Mouse (Mus musculus) liver, embryonic 13.5 days (tissue): ENCODE data around the gene Slc25a36. TPM values are rescaled to one million over a fixed set of nuclear protein-coding genes. Genes with fewer than 3 reads are reported as not detected.

ENCODE experiments used
- ATAC-seq: fragments of 200-750 bp; cut with Nextera tagmentation; 2 replicates; pipeline ENCODE4 v1.8.0; 2017; ENCODE audit warnings: low read depth, mild to moderate bottlenecking, moderate number of reproducible peaks, moderate library complexity
- DNase-seq: peaks from one replicate; pipeline ENCODE4 v3.0.0; 2022
- H3K27ac ChIP-seq: fragments of 300-500 bp; sonication (generic); 2 replicates; pipeline ENCODE4 v1.5.1; 2015; ENCODE audit warnings: moderate library complexity, mild to moderate bottlenecking, inconsistent platforms
- H3K27me3 ChIP-seq: fragments of 300-500 bp; sonication (generic); 2 replicates; pipeline ENCODE4 v1.6.1; 2015; ENCODE audit warnings: mild to moderate bottlenecking, inconsistent platforms
- H3K36me3 ChIP-seq: fragments of 300-500 bp; sonication (generic); 2 replicates; pipeline ENCODE4 v1.6.1; 2015; ENCODE audit warnings: mild to moderate bottlenecking, inconsistent platforms
- H3K4me1 ChIP-seq: fragments of 300-500 bp; sonication (generic); replicated peaks from 2 replicates; pipeline ENCODE4 v1.6.1; 2015; ENCODE audit warnings: inconsistent platforms
- H3K4me2 ChIP-seq: fragments of 300-500 bp; sonication (generic); 2 replicates; pipeline ENCODE4 v1.6.1; 2015; ENCODE audit warnings: inconsistent platforms, mild to moderate bottlenecking, moderate library complexity
- H3K4me3 ChIP-seq: fragments of 300-500 bp; sonication (generic); replicated peaks from 2 replicates; pipeline ENCODE4 v1.5.1; 2015; ENCODE audit warnings: mild to moderate bottlenecking, inconsistent platforms
- H3K9ac ChIP-seq: fragments of 300-500 bp; sonication (generic); 2 replicates; pipeline ENCODE4 v1.6.1; 2015; ENCODE audit warnings: mild to moderate bottlenecking, inconsistent platforms
- H3K9me3 ChIP-seq: fragments of 300-500 bp; sonication (generic); replicated peaks from 2 replicates; pipeline ENCODE4 v1.6.1; 2016; ENCODE audit warnings: inconsistent platforms
- WGBS: fragments of 180-500 bp; shearing (Covaris S2); methylation state at CpG from one replicate; pipeline ENCODE4 v1.1.7; 2015; ENCODE audit not compliant: insufficient replicate concordance; 5-methylcytosine and 5-hydroxymethylcytosine counted together
- polyA plus RNA-seq: library from polyadenylated mRNA; unstranded; fragments of >200 nt; fragmentation: Nextera tagmentation; extraction: Ambion mirVana; gene quantifications from 2 replicates; pipeline ENCODE4 v1.2.1, GENCODE M21; 2015

The Slc25a36 gene
- polyA plus RNA-seq, result 10.1 and 11.6 TPM in 2 replicates

- ATAC-seq (peak; percentile 95), DNase-seq (peak; percentile 90)
- WGBS, result under 1% methylated on average over 88 of the region's 91 CpGs
- Histone ChIP-seq H3K27ac (peak within 1 kb of the TSS; percentile 86), H3K4me1 (peaks cover 27% of the 10 kb centered on the region), H3K4me2 (peak within 1 kb of the TSS; percentile 81), H3K9me3 (no peaks in the 10 kb centered on the region), H3K36me3 (no peaks in the 10 kb centered on the region), H3K4me3 (peak within 1 kb of the TSS; percentile 83), H3K9ac (peak within 1 kb of the TSS; percentile 89), H3K27me3 (peaks cover 12% of the 10 kb centered on the region)
Observed at GRCm38 (mm10) chr9:97110571-97111390, at the start of gene Slc25a36. Gene Slc25a36 (minus strand): TSS chr9:97111157.

GRCm38 (mm10) chr9:97158412-97158811 is 47.5 kb upstream of the Slc25a36 start:
- Histone ChIP-seq H3K4me2 (no peak overlapping the region), H3K36me3 (no peaks in the 10 kb centered on the region), H3K9ac (no peak overlapping the region), H3K4me1 (no peaks in the 10 kb centered on the region), H3K9me3 (no peaks in the 10 kb centered on the region), H3K27me3 (peaks cover 25% of the 10 kb centered on the region), H3K27ac (no peak overlapping the region), H3K4me3 (no peak overlapping the region)
- 56% methylated on average over 3 of the region's 3 CpGs for WGBS
- DNase-seq (no peak), ATAC-seq (no peak)

- ATAC-seq, result no peak
Observed at GRCm38 (mm10) chr9:97155981-97156380, 45.0 kb upstream of the Slc25a36 start.

GRCm38 (mm10) chr9:97154956-97155355 is 44.0 kb upstream of the Slc25a36 start:
- Histone ChIP-seq H3K4me2 (no peak overlapping the region), H3K27ac (no peak overlapping the region), H3K36me3 (no peaks in the 10 kb centered on the region), H3K9ac (no peak overlapping the region), H3K4me1 (no peaks in the 10 kb centered on the region), H3K27me3 (peaks cover 44% of the 10 kb centered on the region), H3K9me3 (no peaks in the 10 kb centered on the region), H3K4me3 (no peak overlapping the region)
- ATAC-seq (no peak), DNase-seq (no peak)
- WGBS, result 66% methylated on average over 4 of the region's 4 CpGs

More at GRCm38 (mm10) chr9:97155981-97156380, 45.0 kb upstream of the Slc25a36 start:
- H3K9ac ChIP-seq, result no peak overlapping the region
- no peak for DNase-seq
- no peak overlapping the region for H3K4me3 ChIP-seq
- H3K4me1 ChIP-seq, result no peaks in the 10 kb centered on the region
- H3K9me3 ChIP-seq, result no peaks in the 10 kb centered on the region
- H3K36me3 ChIP-seq, result no peaks in the 10 kb centered on the region
- no peak overlapping the region for H3K27ac ChIP-seq
- H3K27me3 ChIP-seq, result peaks cover 41% of the 10 kb centered on the region
- whole genome bisulfite sequencing, result 61% methylated on average over 3 of the region's 3 CpGs
- no peak overlapping the region for H3K4me2 ChIP-seq

- H3K4me2 ChIP-seq, result no peak overlapping the region
Observed at GRCm38 (mm10) chr9:97153006-97153405, 42.0 kb upstream of the Slc25a36 start.

GRCm38 (mm10) chr9:97147270-97147669 is 36.3 kb upstream of the Slc25a36 start:
- Histone ChIP-seq H3K27ac (no peak overlapping the region), H3K9ac (no peak overlapping the region), H3K9me3 (no peaks in the 10 kb centered on the region), H3K27me3 (peaks cover 53% of the 10 kb centered on the region), H3K36me3 (no peaks in the 10 kb centered on the region), H3K4me2 (no peak overlapping the region), H3K4me1 (no peaks in the 10 kb centered on the region), H3K4me3 (no peak overlapping the region)
- peak; percentile 2 for DNase-seq
- 47% methylated on average over 2 of the region's 2 CpGs for WGBS
- peak; percentile 48; the same call in 1 of the 2 replicates for ATAC-seq

More at GRCm38 (mm10) chr9:97153006-97153405, 42.0 kb upstream of the Slc25a36 start:
- no peak overlapping the region for H3K4me3 ChIP-seq
- WGBS, result 62% methylated on average over 3 of the region's 3 CpGs
- no peaks in the 10 kb centered on the region for H3K4me1 ChIP-seq
- no peak overlapping the region for H3K9ac ChIP-seq
- no peaks in the 10 kb centered on the region for H3K36me3 ChIP-seq
- no peak overlapping the region for H3K27ac ChIP-seq
- ATAC-seq (no peak), DNase-seq (no peak)
- no peaks in the 10 kb centered on the region for H3K9me3 ChIP-seq
- peaks cover 48% of the 10 kb centered on the region for H3K27me3 ChIP-seq

GRCm38 (mm10) chr9:97145351-97145750 is 34.4 kb upstream of the Slc25a36 start:
- DNase-seq (no peak), ATAC-seq (no peak)
- Histone ChIP-seq H3K9me3 (no peaks in the 10 kb centered on the region), H3K36me3 (no peaks in the 10 kb centered on the region), H3K4me3 (no peak overlapping the region), H3K4me2 (no peak overlapping the region), H3K27me3 (peaks cover 60% of the 10 kb centered on the region), H3K4me1 (no peaks in the 10 kb centered on the region), H3K9ac (no peak overlapping the region), H3K27ac (no peak overlapping the region)
- WGBS, result 59% methylated on average over 6 of the region's 6 CpGs

- no peak for ATAC-seq
- Histone ChIP-seq H3K9ac (no peak overlapping the region), H3K4me1 (no peaks in the 10 kb centered on the region), H3K9me3 (no peaks in the 10 kb centered on the region), H3K4me3 (no peak overlapping the region), H3K27ac (no peak overlapping the region), H3K27me3 (peaks cover 62% of the 10 kb centered on the region), H3K36me3 (no peaks in the 10 kb centered on the region), H3K4me2 (no peak overlapping the region)
- 72% methylated on average over 5 of the region's 5 CpGs for WGBS
- no peak for DNase-seq
Observed at GRCm38 (mm10) chr9:97143416-97143815, 32.5 kb upstream of the Slc25a36 start.

GRCm38 (mm10) chr9:97142558-97142957 is 31.6 kb upstream of the Slc25a36 start:
- Histone ChIP-seq H3K27me3 (peaks cover 62% of the 10 kb centered on the region), H3K4me1 (no peaks in the 10 kb centered on the region), H3K36me3 (no peaks in the 10 kb centered on the region), H3K4me2 (no peak overlapping the region), H3K9ac (no peak overlapping the region), H3K9me3 (no peaks in the 10 kb centered on the region), H3K4me3 (no peak overlapping the region), H3K27ac (no peak overlapping the region)
- no peak for DNase-seq
- ATAC-seq, result no peak
- 70% methylated on average over 1 of the region's 1 CpGs for WGBS

GRCm38 (mm10) chr9:97141723-97142122 is 30.8 kb upstream of the Slc25a36 start:
- Histone ChIP-seq H3K9ac (no peak overlapping the region), H3K27ac (no peak overlapping the region), H3K36me3 (no peaks in the 10 kb centered on the region), H3K4me1 (no peaks in the 10 kb centered on the region), H3K9me3 (no peaks in the 10 kb centered on the region), H3K27me3 (peaks cover 62% of the 10 kb centered on the region), H3K4me2 (no peak overlapping the region), H3K4me3 (no peak overlapping the region)
- no peak for ATAC-seq
- DNase-seq, result no peak
- WGBS, result 43% methylated on average over 2 of the region's 2 CpGs

GRCm38 (mm10) chr9:97140145-97140932 is 29.4 kb upstream of the Slc25a36 start:
- DNase-seq, result no peak
- peaks cover 58% of the 10 kb centered on the region for H3K27me3 ChIP-seq
- WGBS, result 54% methylated on average over 10 of the region's 10 CpGs

More at GRCm38 (mm10) chr9:97140145-97140932, 29.4 kb upstream of the Slc25a36 start:
- ATAC-seq, result no peak
- Histone ChIP-seq H3K9me3 (no peaks in the 10 kb centered on the region), H3K36me3 (no peaks in the 10 kb centered on the region), H3K4me3 (no peak overlapping the region), H3K27ac (no peak overlapping the region), H3K4me1 (no peaks in the 10 kb centered on the region), H3K4me2 (no peak overlapping the region), H3K9ac (no peak overlapping the region)
